ENCODE assay signal across 9 mouse cellular contexts in genomic region chr4:133816504-133816875, GRCm38 (mm10). TPM values are rescaled to one million over a fixed set of nuclear protein-coding genes. Genes with fewer than 3 reads are reported as not detected.
DNase-seq lines count a peak whose midpoint lies in the region; ATAC-seq and TF ChIP-seq lines count a peak whose summit lies in the region.
"Had no signal": no experiment of that assay in that cellular context is flagged by ENCODE, and none has a peak within 500 bp of the region (broad histone marks: within the 10 kb centered on the region; RNA-seq: fewer than 3 reads in every experiment).

No protein-coding gene starts in this region.

- WGBS in lung, adult 2 months: 16% methylated on average over 7 of the region's 7 CpGs
- 32% methylated on average over 7 of the region's 7 CpGs for WGBS in liver, embryonic 15.5 days (ENCODE audit: insufficient replicate concordance)

- no peaks in the 10 kb centered on the region for H3K36me3 ChIP-seq in liver, embryonic 15.5 days (replicated peaks)

- DNase-seq in lung, adult 2 months: no peak
- no peak for DNase-seq in lung, postnatal 10 days
- peak; percentile 69 for DNase-seq in gonadal fat pad, adult 2 months (ENCODE audit: low read depth)
- no peak for DNase-seq in thymus, postnatal 14 days
- DNase-seq in cerebellum, adult 18-20 months: no peak

- no peak for ATAC-seq in liver, embryonic 15.5 days (ENCODE audit: insufficient read depth)
- no peak for ATAC-seq in cerebellum, adult (ENCODE audit: insufficient number of reproducible peaks, low FRiP score, low TSS enrichment)
- ATAC-seq: activated CD4-positive, CD25-positive, alpha-beta regulatory T cell, adult 4 months had no signal

- H3K9ac ChIP-seq in liver, embryonic 15.5 days: no peak overlapping the region

- TF ChIP-seq CTCF in lung, adult 2 months (IDR thresholded peaks at IDR 0.05; ENCODE audit: insufficient read depth, low read length): no peak
- TF ChIP-seq CTCF in cortical plate, adult 2 months (IDR thresholded peaks at IDR 0.05; ENCODE audit: extremely low read depth, insufficient read depth, low read length): no peak

- TF ChIP-seq POLR2A in lung, adult 2 months (IDR thresholded peaks at IDR 0.05; ENCODE audit: borderline replicate concordance, extremely low read depth, low read depth, low read length): no peak
- TF ChIP-seq POLR2A in cortical plate, adult 2 months (IDR thresholded peaks at IDR 0.05; ENCODE audit: extremely low read depth, insufficient read depth, low read length): no peak

- H3K4me2 ChIP-seq in liver, embryonic 15.5 days: peak overlapping the region; percentile 85

- peaks cover 10% of the 10 kb centered on the region; the same call in 1 of the 2 replicates for H3K27me3 ChIP-seq in liver, embryonic 15.5 days

- H3K4me3 ChIP-seq in lung, adult 2 months (replicated peaks; ENCODE audit: extremely low read depth, low read depth, low read length): peak overlapping the region; percentile 62
- H3K4me3 ChIP-seq in cortical plate, adult 2 months (ENCODE audit: insufficient read depth, low read length): no peak overlapping the region
- peak overlapping the region; percentile 20 for H3K4me3 ChIP-seq in liver, embryonic 15.5 days (replicated peaks)

- H3K4me1 ChIP-seq in lung, adult 2 months (ENCODE audit: control insufficient read depth, insufficient read depth, low read length): peaks cover 11% of the 10 kb centered on the region
- H3K4me1 ChIP-seq in cortical plate, adult 2 months (ENCODE audit: control insufficient read depth, insufficient read depth, low read length): peaks cover 1% of the 10 kb centered on the region; the same call in 1 of the 2 replicates
- peaks cover 50% of the 10 kb centered on the region for H3K4me1 ChIP-seq in liver, embryonic 15.5 days (replicated peaks)

- H3K9me3 ChIP-seq in liver, embryonic 15.5 days (replicated peaks): no peaks in the 10 kb centered on the region

- H3K27ac ChIP-seq in cortical plate, adult 2 months (ENCODE audit: insufficient read depth, low read length): peak overlapping the region; percentile 80; the same call in 1 of the 2 replicates
- H3K27ac ChIP-seq in liver, embryonic 15.5 days (replicated peaks): peak overlapping the region; percentile 99; the same call in 1 of the 2 replicates

RNA-seq across cellular contexts. Expression of gene Arid1a, which starts 59.9 kb away (rescaled TPM):
- 68.3 and 77.3 TPM in 2 replicates for polyA plus RNA-seq in lung, adult 2 months (2012; rRNA removed)
- polyA plus RNA-seq in cortical plate, adult 2 months (2012; rRNA removed): 44.3 and 45.1 TPM in 2 replicates
- 29.7 and 49.4 TPM in 2 replicates for polyA plus RNA-seq in gonadal fat pad, adult 2 months (2012; rRNA removed)
- 7.6 and 9.3 TPM in 2 replicates for polyA plus RNA-seq in liver, embryonic 15.5 days (2015; fragmentation: Nextera tagmentation; extraction: Ambion mirVana)
